Mouse (Mus musculus) liver, postnatal 0 days (tissue): ENCODE data around the gene Layn. TPM values are rescaled to one million over a fixed set of nuclear protein-coding genes. Genes with fewer than 3 reads are reported as not detected.

Experiments used
- ATAC-seq: fragments of 200-750 bp; cut with Nextera tagmentation; 2 replicates; pipeline ENCODE4 v1.8.0; 2017; ENCODE audit warnings: mild to moderate bottlenecking, moderate library complexity
- DNase-seq: peaks from one replicate; pipeline ENCODE4 v3.0.0-alpha.2; 2016
- H3K27ac ChIP-seq: fragments of 300-500 bp; sonication (generic); 2 replicates; pipeline ENCODE4 v1.5.1; 2014; ENCODE audit warnings: antibody characterized with exemption, moderate library complexity, mild to moderate bottlenecking, low read depth
- H3K27me3 ChIP-seq: fragments of 300-500 bp; sonication (generic); 2 replicates; pipeline ENCODE4 v1.6.1; 2014; ENCODE audit warnings: low read length, control low read depth, mixed read lengths; ENCODE audit not compliant: insufficient read depth
- H3K36me3 ChIP-seq: fragments of 300-500 bp; sonication (generic); replicated peaks from 2 replicates; pipeline ENCODE4 v1.6.1; 2014; ENCODE audit warnings: mild to moderate bottlenecking, control low read depth, low read length, moderate library complexity, mixed read lengths; ENCODE audit not compliant: insufficient read depth
- H3K4me1 ChIP-seq: fragments of 300-500 bp; sonication (generic); 2 replicates; pipeline ENCODE4 v1.6.1; 2014; ENCODE audit warnings: antibody characterized with exemption, mild to moderate bottlenecking, control low read depth; ENCODE audit not compliant: insufficient read depth
- H3K4me2 ChIP-seq: fragments of 300-500 bp; sonication (generic); 2 replicates; pipeline ENCODE4 v1.6.1; 2014; ENCODE audit warnings: low read depth, mild to moderate bottlenecking, low read length, moderate library complexity, mixed read lengths
- H3K4me3 ChIP-seq: fragments of 300-500 bp; sonication (generic); 2 replicates; pipeline ENCODE4 v1.5.1; 2014; ENCODE audit warnings: low read depth, low read length
- H3K9ac ChIP-seq: fragments of 300-500 bp; sonication (generic); replicated peaks from 2 replicates; pipeline ENCODE4 v1.6.1; 2014; ENCODE audit warnings: mild to moderate bottlenecking, moderate library complexity
- H3K9me3 ChIP-seq: fragments of 300-500 bp; sonication (generic); 2 replicates; pipeline ENCODE4 v1.6.1; 2016; ENCODE audit warnings: mild to moderate bottlenecking, control low read depth, low read length, mixed read lengths
- CTCF ChIP-seq: sonication (generic); IDR thresholded peaks from 2 replicates; pipeline ENCODE4 v1.5.1; 2016; ENCODE audit warnings: antibody characterized with exemption, low read depth
- EP300 ChIP-seq: IDR thresholded peaks from 2 replicates; pipeline ENCODE4 v1.6.1; 2016; ENCODE audit warnings: antibody characterized with exemption, low read depth, mild to moderate bottlenecking
- WGBS: fragments of 180-500 bp; shearing (Covaris S2); extraction: QIAGEN DNeasy Blood & Tissue Kit; methylation state at CpG from one replicate; pipeline ENCODE4 v1.1.7; 2014; ENCODE audit not compliant: insufficient replicate concordance; 5-methylcytosine and 5-hydroxymethylcytosine counted together
- polyA plus RNA-seq: library from polyadenylated mRNA; unstranded; fragments of >200 nt; fragmentation: Nextera tagmentation; extraction: Ambion mirVana; gene quantifications from 2 replicates; pipeline ENCODE4 v1.2.1, GENCODE M21; 2015

Layn gene
- polyA plus RNA-seq, 1 experiment from 2014 or later, result 0.87 TPM

- H3K9ac ChIP-seq, result no peak within 1 kb of the TSS
- WGBS, result 83% methylated on average over 2 of the region's 2 CpGs
- no peaks in the 10 kb centered on the region for H3K36me3 ChIP-seq
- no peak for TF ChIP-seq CTCF
- TF ChIP-seq EP300, result no peak
- ATAC-seq, result no peak
- no peaks in the 10 kb centered on the region for H3K27me3 ChIP-seq
- H3K4me3 ChIP-seq, result no peak within 1 kb of the TSS
- H3K9me3 ChIP-seq, result no peaks in the 10 kb centered on the region
- no peak within 1 kb of the TSS for H3K27ac ChIP-seq
- DNase-seq, result no peak
- no peaks in the 10 kb centered on the region for H3K4me1 ChIP-seq
- H3K4me2 ChIP-seq, result no peak within 1 kb of the TSS
Observed at GRCm38 (mm10) chr9:51060601-51061000, 16.3 kb downstream of the Layn start, which contains the start of gene Btg4. TSS of gene Btg4 (plus strand) at chr9:51060901.

- Histone ChIP-seq H3K4me2 (no peak overlapping the region), H3K27me3 (no peaks in the 10 kb centered on the region), H3K27ac (no peak overlapping the region), H3K4me1 (no peaks in the 10 kb centered on the region), H3K4me3 (no peak overlapping the region), H3K36me3 (no peaks in the 10 kb centered on the region), H3K9me3 (no peaks in the 10 kb centered on the region), H3K9ac (no peak overlapping the region)
- 81% methylated on average over 4 of the region's 4 CpGs for WGBS
- DNase-seq (no peak), ATAC-seq (no peak)
- no peak for TF ChIP-seq CTCF
- no peak for TF ChIP-seq EP300
Observed at GRCm38 (mm10) chr9:51058951-51059521, 17.9 kb downstream of the Layn start.

DNA sequence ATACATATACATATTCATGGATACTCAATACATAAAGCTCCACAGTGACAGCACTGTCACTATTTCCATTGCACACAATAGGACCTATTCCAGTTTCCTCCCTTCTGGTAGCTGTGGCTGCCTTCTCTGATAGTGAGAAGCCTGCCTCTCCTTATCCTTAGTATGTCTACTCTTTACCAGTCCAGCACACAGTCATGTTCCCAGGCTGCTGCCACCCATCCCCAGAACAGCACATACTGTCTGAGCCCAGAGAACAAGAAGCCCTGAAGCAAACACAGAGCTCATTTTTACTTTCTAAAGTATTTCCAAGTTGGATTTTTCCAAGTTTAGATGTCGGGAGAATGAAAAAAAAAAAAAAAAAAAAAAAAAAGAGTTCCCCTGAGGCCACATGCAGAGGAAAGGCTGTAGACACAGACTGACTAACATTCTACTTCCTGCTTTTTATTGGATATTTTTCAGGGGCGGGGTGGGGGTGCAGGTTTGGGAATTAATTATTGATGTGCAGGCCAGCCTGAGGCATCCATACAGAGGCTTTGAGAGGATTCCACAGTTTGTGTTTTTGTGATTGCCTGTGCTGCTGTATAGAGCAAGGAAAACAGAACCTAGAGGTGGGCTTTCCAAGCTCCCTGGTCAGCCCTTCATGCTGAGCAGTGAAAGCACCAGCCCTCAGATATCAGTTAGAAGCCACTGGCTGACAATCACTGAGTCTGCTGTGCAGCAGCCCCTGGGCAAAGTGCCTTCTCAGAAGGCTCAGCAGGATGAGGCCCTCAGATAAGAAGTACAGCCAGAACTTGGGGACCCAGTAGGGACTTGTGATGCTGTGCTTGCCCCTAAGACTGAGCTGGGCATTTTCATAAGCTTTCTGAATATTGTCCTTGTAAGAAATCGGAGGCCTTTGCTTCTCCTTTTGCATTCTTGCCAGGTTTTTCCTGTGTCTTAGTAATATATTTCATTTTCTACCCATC is 20.3 kb downstream of the Layn start:
- Histone ChIP-seq H3K27ac (no peak overlapping the region), H3K27me3 (no peaks in the 10 kb centered on the region), H3K36me3 (no peaks in the 10 kb centered on the region), H3K9me3 (no peaks in the 10 kb centered on the region), H3K4me1 (no peaks in the 10 kb centered on the region), H3K4me2 (no peak overlapping the region), H3K9ac (no peak overlapping the region), H3K4me3 (no peak overlapping the region)
- no peak for DNase-seq
- 69% methylated on average over 3 of the region's 3 CpGs for whole genome bisulfite sequencing
- TF ChIP-seq CTCF, result no peak
- TF ChIP-seq EP300, result no peak
- no peak for ATAC-seq

- no peaks in the 10 kb centered on the region for H3K36me3 ChIP-seq
- H3K27ac ChIP-seq, result no peak overlapping the region
- no peak overlapping the region for H3K4me3 ChIP-seq
- TF ChIP-seq CTCF (peak; percentile 52), EP300 (no peak)
- H3K4me2 ChIP-seq, result no peak overlapping the region
- WGBS, result 34% methylated on average over 3 of the region's 3 CpGs
- H3K9ac ChIP-seq, result no peak overlapping the region
- no peak for DNase-seq
- H3K9me3 ChIP-seq, result no peaks in the 10 kb centered on the region
- ATAC-seq, result no peak
- H3K4me1 ChIP-seq, result no peaks in the 10 kb centered on the region
- no peaks in the 10 kb centered on the region for H3K27me3 ChIP-seq
Observed at GRCm38 (mm10) chr9:51052180-51052579, 24.7 kb downstream of the Layn start.

- Histone ChIP-seq H3K27ac (no peak overlapping the region), H3K36me3 (no peaks in the 10 kb centered on the region), H3K9ac (no peak overlapping the region), H3K4me2 (no peak overlapping the region), H3K4me3 (no peak overlapping the region), H3K4me1 (no peaks in the 10 kb centered on the region), H3K27me3 (no peaks in the 10 kb centered on the region), H3K9me3 (no peaks in the 10 kb centered on the region)
- ATAC-seq (no peak), DNase-seq (no peak)
- TF ChIP-seq EP300 (no peak), CTCF (no peak)
- 71% methylated on average over 6 of the region's 6 CpGs for WGBS
Observed at GRCm38 (mm10) chr9:51042136-51042535, 34.8 kb downstream of the Layn start.

- no peak for ATAC-seq
- 78% methylated on average over 7 of the region's 7 CpGs for WGBS
Observed at GRCm38 (mm10) chr9:51041491-51041980, 35.4 kb downstream of the Layn start.

More at GRCm38 (mm10) chr9:51041491-51041980, 35.4 kb downstream of the Layn start:
- no peaks in the 10 kb centered on the region for H3K27me3 ChIP-seq
- H3K9ac ChIP-seq, result no peak overlapping the region
- no peak overlapping the region for H3K4me2 ChIP-seq
- no peak overlapping the region for H3K4me3 ChIP-seq
- no peaks in the 10 kb centered on the region for H3K36me3 ChIP-seq
- DNase-seq, result no peak
- H3K4me1 ChIP-seq, result no peaks in the 10 kb centered on the region
- TF ChIP-seq CTCF, result no peak
- TF ChIP-seq EP300, result no peak
- no peaks in the 10 kb centered on the region for H3K9me3 ChIP-seq
- no peak overlapping the region for H3K27ac ChIP-seq
